Mouse (Mus musculus) c-Kit-positive CD71-positive TER-119-negative erythroid progenitor cells, embryonic 14.5 days (primary cell): ENCODE results near the gene Naip2.

Experiments
- DNase-seq: peaks from one replicate; pipeline ENCODE4 v3.0.0-alpha.2; 2013; ENCODE audit warnings: low read depth

Naip2 gene

DNA sequence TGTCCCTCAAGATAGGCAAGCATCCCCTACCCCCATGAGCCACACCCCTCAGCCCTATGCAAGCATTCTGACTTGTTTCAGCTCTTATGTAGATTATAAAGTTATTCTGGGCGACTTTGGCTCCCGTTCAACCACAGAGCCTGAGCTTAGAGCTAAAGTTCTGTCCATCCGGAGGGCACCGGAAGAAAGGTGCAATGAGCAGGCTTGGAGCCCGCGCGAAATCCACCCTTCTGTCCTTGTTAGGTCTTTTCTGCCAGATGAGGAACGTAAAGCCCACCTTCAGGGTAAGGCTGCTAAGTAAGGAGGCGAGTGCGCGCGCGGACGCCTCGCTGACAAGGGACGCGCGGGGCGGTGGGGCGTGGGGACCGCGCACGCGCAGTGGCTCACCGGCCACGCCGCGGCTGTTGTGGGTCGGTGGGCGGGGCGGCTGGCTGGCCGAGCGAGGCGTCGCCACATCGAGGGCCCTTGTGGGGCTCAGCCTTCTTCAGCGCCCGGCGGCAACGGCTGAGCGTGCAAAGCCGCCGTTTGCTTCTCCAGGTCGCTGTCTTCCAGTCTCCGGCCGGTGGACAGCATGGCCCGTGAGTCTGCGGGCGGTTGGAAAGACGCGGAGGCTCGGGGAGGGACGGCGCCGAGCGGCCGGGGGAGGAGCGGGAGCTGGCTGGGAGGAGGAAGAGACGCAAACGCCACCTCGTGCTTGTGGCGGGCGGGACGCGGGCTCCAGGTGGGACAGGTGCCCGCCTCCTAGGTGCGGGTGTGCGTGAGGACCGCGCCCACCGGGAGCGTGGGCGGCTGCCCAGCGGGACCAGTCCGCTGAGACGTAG is 94.0 kb downstream of the Naip2 start, which contains the start of gene Serf1:
TSS of gene Serf1 (plus strand) at position 361 of the 821 bp plus-strand sequence.
- peak; percentile 44 for DNase-seq

DNA sequence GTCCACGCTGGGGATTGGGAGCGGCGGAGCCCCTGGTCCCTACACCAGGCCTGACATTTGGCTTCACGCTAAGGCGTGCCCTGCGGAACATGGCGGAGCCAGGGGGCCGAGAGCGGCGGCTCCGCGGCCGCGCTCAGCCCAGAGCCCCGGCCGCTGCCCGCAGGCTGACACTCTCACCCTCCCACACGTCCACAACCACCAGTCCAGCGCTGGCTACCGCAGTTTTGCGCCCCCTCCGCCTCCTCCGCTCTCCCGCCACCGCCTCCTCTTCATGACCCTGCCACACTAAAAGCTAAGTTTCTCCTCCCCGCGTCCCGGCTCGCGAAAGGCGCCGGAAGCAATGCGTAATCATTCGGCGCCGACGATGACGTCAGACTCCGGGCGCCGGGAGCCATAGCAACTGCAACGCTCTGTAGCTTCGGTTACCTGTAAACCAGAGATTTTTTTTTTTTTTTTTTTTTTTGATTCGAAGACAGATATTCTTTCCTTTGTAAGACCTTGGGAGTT is 98.1 kb downstream of the Naip2 start, which contains the start of gene Bdp1:
TSS of gene Bdp1 (minus strand) at position 323 of the 507 bp plus-strand sequence.
- DNase-seq, result peak; percentile 84

DNA sequence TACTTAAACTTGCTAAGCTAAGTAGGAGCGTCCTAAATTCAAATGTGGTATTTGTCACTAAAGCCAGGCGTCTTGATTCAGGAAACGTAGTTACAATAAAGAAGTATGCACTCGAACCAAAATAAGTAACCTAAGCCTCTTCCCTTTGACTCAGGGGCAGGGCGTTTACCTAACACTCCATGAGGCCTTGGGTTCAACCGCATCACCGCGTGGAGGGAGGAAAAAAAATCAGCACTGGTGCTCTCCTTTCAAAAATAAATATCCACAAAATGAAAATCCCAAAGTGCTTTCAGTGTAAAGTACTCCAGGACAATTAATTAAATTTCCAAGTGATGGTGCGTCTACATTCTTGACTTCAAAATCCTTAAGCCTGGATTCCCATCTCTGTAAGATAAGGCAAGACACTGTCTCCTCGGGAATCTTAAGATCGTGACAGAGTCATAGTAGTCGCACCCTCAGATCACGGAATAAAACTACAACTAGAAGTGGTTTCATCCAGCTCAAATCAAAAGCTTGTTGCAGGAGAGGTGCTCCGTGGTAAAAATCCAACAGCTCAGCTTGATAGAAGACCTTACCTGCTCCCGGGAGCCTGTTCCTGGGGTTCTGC is 98.7 kb downstream of the Naip2 start:
- DNase-seq, result peak; percentile 33

DNA sequence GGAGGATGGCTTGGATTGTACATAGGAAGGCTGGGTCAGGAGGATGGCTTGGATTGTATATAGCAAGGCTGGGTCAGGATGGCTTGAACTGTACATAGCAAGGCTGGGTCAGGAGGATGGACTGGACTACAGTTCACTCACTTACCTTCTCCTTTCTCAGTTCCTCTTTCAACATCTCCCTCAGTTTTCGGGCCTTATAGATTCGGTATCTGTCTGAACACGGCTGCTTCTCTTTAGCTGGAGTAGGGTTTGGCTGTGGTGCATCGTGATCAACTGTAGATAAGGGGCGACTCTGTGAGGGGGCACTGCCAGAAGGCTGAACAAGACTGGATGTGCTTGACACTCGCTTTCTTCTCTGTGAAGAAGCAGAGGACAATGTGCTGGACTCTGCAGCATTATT is 103.1 kb downstream of the Naip2 start:
- DNase-seq, result no peak
